Mouse (Mus musculus) neural tube, postnatal 0 days (tissue): ENCODE data around the gene 4930402K13Rik. TPM values are rescaled to one million over a fixed set of nuclear protein-coding genes. Genes with fewer than 3 reads are reported as not detected.

Source experiments
- polyA plus RNA-seq: library from polyadenylated mRNA; unstranded; fragments of >200 nt; fragmentation: Nextera tagmentation; extraction: Ambion mirVana; gene quantifications from 2 replicates; pipeline ENCODE4 v1.2.1, GENCODE M21; 2015

4930402K13Rik gene
- polyA plus RNA-seq: not detected in 2 replicates

DNA sequence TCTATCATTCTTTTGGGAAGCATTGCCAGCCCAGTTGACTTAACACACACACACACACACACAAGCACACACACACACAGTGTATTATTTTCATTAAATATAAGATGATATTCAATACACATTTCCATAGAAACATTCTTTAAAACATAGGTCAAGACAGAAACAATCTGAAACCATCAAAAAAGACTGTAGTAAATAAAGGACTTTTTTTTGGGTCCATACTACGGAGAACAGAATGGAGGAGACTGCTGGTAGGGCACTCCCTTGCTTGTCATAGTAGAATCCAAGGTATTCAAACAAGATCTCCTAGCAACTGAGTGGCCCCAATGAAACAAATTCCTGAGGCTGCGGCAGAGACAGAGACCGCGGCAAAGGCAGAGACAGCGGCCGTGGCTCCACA lies at the start of gene 4930402K13Rik:
4930402K13Rik (plus strand) TSS at position 301 of the 400 bp plus-strand sequence.

DNA sequence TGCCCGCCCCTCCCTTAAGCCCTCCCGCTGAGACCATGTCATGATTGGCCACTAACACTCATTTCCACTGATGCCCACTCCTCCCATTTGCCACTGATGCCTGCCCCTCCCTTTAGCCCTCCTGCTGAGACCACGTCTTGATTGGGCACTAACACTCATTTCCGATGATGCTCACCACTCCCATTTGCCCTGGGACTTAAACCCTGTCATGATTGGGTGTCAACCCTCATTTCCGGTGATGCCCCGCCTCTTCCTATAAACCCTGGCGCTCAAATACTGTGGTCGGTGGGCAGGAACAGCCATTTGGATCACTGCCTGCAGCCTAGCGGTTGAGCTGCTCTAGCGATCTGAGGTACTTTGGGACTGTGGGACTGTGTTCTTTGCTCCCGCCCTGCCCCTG lies 41.6 kb upstream of the 4930402K13Rik start, which contains the start of gene Fthl17f:
Fthl17f (plus strand) TSS at position 301 of the 400 bp plus-strand sequence.

Other genes starting within 250 kb of the 4930402K13Rik start
- not detected in 2 replicates for gene Gm5751, start 230.3 kb upstream of the 4930402K13Rik start, polyA plus RNA-seq
- gene B630019K06Rik, start 212.2 kb upstream of the 4930402K13Rik start, polyA plus RNA-seq: 41.5 and 51.1 TPM in 2 replicates
- gene Fthl17b, start 141.6 kb upstream of the 4930402K13Rik start, polyA plus RNA-seq: not detected in 2 replicates
- gene Fthl17c, start 128.0 kb upstream of the 4930402K13Rik start, polyA plus RNA-seq: not detected in 2 replicates
- not detected in 2 replicates for gene Fthl17d, start 117.8 kb upstream of the 4930402K13Rik start, polyA plus RNA-seq
- gene Fthl17e, start 71.1 kb upstream of the 4930402K13Rik start, polyA plus RNA-seq: not detected in 2 replicates
- not detected in 2 replicates for gene Fthl17f, start 41.5 kb upstream of the 4930402K13Rik start, polyA plus RNA-seq
- gene Lancl3, start 95.3 kb downstream of the 4930402K13Rik start, polyA plus RNA-seq: 2.8 and 2.9 TPM in 2 replicates
- not detected in 2 replicates for gene Gm14862, start 152.3 kb downstream of the 4930402K13Rik start, polyA plus RNA-seq
- gene Xk, start 168.2 kb downstream of the 4930402K13Rik start, polyA plus RNA-seq: 5.0 TPM in 2 replicates
- gene H2al1m, start 179.2 kb downstream of the 4930402K13Rik start, polyA plus RNA-seq: not detected in 2 replicates
- not detected in 2 replicates for gene H2al1k, start 246.1 kb downstream of the 4930402K13Rik start, polyA plus RNA-seq